Mouse (Mus musculus): ENCODE data around the gene Smarcad1.
"Not testable (repeated sequence)": the region's sequence is repeated elsewhere in the genome, so short reads cannot be mapped to it uniquely, and the experiment has no call there.

The Smarcad1 gene

GRCm38 (mm10) chr6:65042491-65043171 lies at the start of gene Smarcad1:
Gene Smarcad1 (plus strand): TSS chr6:65042583.
- DNase-seq (ENCODE audit: low read depth, low spot score) = peak; percentile 97

GRCm38 (mm10) chr6:64996824-64997421 lies 45.5 kb upstream of the Smarcad1 start:
- DNase-seq (ENCODE audit: low read depth, low spot score) = peak; percentile 73

- DNase-seq (ENCODE audit: low read depth, low spot score) = peak; percentile 40
Observed at GRCm38 (mm10) chr6:64997805-64998204, 44.6 kb upstream of the Smarcad1 start.

GRCm38 (mm10) chr6:65000757-65001156 lies 41.6 kb upstream of the Smarcad1 start:
- DNase-seq (ENCODE audit: low read depth, low spot score) = not testable (repeated sequence)

- peak; percentile 70 for DNase-seq (ENCODE audit: low read depth, low spot score)
Observed at GRCm38 (mm10) chr6:65002196-65002595, 40.2 kb upstream of the Smarcad1 start.

- peak; percentile 50 for DNase-seq (ENCODE audit: low read depth, low spot score)
Observed at GRCm38 (mm10) chr6:65008836-65009235, 33.5 kb upstream of the Smarcad1 start.

- DNase-seq (ENCODE audit: low read depth, low spot score) = peak; percentile 74
Observed at GRCm38 (mm10) chr6:65011444-65011990, 30.9 kb upstream of the Smarcad1 start.

GRCm38 (mm10) chr6:65012142-65012541 lies 30.2 kb upstream of the Smarcad1 start:
- peak; percentile 86 for DNase-seq (ENCODE audit: low read depth, low spot score)

- DNase-seq (ENCODE audit: low read depth, low spot score) = peak; percentile 90
Observed at GRCm38 (mm10) chr6:65017566-65017965, 24.8 kb upstream of the Smarcad1 start.

GRCm38 (mm10) chr6:65018966-65019365 lies 23.4 kb upstream of the Smarcad1 start:
- DNase-seq (ENCODE audit: low read depth, low spot score) = peak; percentile 74

GRCm38 (mm10) chr6:65021883-65022282 lies 20.5 kb upstream of the Smarcad1 start:
- DNase-seq (ENCODE audit: low read depth, low spot score) = peak; percentile 96

GRCm38 (mm10) chr6:65023053-65023452 lies 19.3 kb upstream of the Smarcad1 start:
- DNase-seq (ENCODE audit: low read depth, low spot score) = peak; percentile 94

- DNase-seq (ENCODE audit: low read depth, low spot score) = peak; percentile 99
Observed at GRCm38 (mm10) chr6:65024668-65025067, 17.7 kb upstream of the Smarcad1 start.

GRCm38 (mm10) chr6:65025130-65025529 lies 17.3 kb upstream of the Smarcad1 start:
- peak; percentile 55 for DNase-seq (ENCODE audit: low read depth, low spot score)

- peak; percentile 82 for DNase-seq (ENCODE audit: low read depth, low spot score)
Observed at GRCm38 (mm10) chr6:65034661-65035060, 7.7 kb upstream of the Smarcad1 start.

- no peak for DNase-seq (ENCODE audit: low read depth, low spot score)
Observed at GRCm38 (mm10) chr6:65035469-65035868, 6.9 kb upstream of the Smarcad1 start.

- no peak for DNase-seq (ENCODE audit: low read depth, low spot score)
Observed at GRCm38 (mm10) chr6:65041932-65042331, 451 bp upstream of the Smarcad1 start.

- DNase-seq (ENCODE audit: low read depth, low spot score) = peak; percentile 28
Observed at GRCm38 (mm10) chr6:65043241-65043640, 858 bp downstream of the Smarcad1 start.

- peak; percentile 68 for DNase-seq (ENCODE audit: low read depth, low spot score)
Observed at GRCm38 (mm10) chr6:65049100-65049499, 6.7 kb downstream of the Smarcad1 start.

- peak; percentile 39 for DNase-seq (ENCODE audit: low read depth, low spot score)
Observed at GRCm38 (mm10) chr6:65056620-65057019, 14.2 kb downstream of the Smarcad1 start.

GRCm38 (mm10) chr6:65057137-65057536 lies 14.8 kb downstream of the Smarcad1 start:
- DNase-seq (ENCODE audit: low read depth, low spot score) = peak; percentile 85

GRCm38 (mm10) chr6:65061049-65061448 lies 18.7 kb downstream of the Smarcad1 start:
- peak; percentile 88 for DNase-seq (ENCODE audit: low read depth, low spot score)

- DNase-seq (ENCODE audit: low read depth, low spot score) = peak; percentile 39
Observed at GRCm38 (mm10) chr6:65075201-65075600, 32.8 kb downstream of the Smarcad1 start.

Data from ZHBTc4 (cell line).